Mouse (Mus musculus): ENCODE measurements around the gene Cdk15. TPM values are rescaled to one million over a fixed set of nuclear protein-coding genes. Genes with fewer than 3 reads are reported as not detected.

Gene Cdk15
- polyA plus RNA-seq, 1 experiment from 2014 or later = not detected

DNA sequence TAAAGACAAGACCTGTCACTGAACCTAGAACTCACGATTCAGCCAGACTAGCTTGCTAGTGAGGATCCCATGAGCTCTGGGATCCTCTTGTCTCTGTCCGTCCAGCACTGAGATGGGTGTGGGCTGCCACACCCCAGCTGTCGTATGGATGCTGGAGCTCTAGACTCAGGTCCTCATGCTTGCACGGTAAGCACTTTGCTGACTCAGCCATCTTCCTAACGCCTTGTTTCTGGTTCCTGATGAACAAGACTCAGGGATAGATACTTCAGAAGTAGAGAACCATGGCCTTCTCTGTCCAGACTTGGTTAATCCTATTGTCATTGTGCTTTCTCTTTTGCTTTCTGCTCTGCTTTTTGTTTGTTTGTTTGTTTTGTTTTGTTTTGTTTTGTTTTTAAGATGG, 29.2 kb downstream of the Cdk15 start:
- no peaks in the 10 kb centered on the region for H3K9me3 ChIP-seq (replicated peaks)
- no peak overlapping the region for H3K4me2 ChIP-seq
- DNase-seq (no peak), ATAC-seq (ENCODE audit: low read depth) (no peak)
- no peaks in the 10 kb centered on the region for H3K36me3 ChIP-seq
- no peaks in the 10 kb centered on the region for H3K27me3 ChIP-seq
- 55% methylated on average over 5 of the region's 5 CpGs for WGBS (ENCODE audit: insufficient replicate concordance)
- no peak overlapping the region for H3K4me3 ChIP-seq (replicated peaks)
- H3K9ac ChIP-seq = no peak overlapping the region
- no peak overlapping the region for H3K27ac ChIP-seq
- H3K4me1 ChIP-seq (replicated peaks) = no peaks in the 10 kb centered on the region

DNA sequence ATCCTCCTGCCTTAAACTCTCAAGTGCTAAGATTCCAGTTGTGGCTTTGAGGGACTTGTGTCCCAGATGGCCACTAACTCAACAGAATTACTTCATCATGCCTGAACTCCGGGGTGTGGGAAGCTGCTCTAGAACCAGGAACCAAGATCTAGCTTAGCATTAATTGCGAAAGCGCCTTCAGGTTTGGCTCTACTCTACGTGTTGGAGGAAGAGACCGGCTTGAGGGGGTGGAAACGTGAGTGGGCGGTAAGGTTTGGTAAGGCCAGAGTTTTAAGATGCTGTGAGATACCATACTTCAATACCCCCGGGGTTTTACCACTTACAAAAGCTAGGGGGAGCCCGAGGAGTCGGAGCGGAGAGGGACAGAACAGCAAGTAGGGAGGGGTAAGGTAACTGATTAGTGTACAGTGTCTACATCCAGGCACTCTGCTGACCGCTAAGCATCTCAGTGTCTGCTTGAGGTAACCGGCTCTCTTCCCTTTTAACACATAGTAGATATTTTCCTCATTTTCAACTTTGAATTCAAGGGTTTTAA, 29.7 kb downstream of the Cdk15 start:
- Histone ChIP-seq H3K36me3 (no peaks in the 10 kb centered on the region), H3K4me1 (replicated peaks) (no peaks in the 10 kb centered on the region), H3K27ac (no peak overlapping the region), H3K9ac (no peak overlapping the region), H3K4me3 (replicated peaks) (no peak overlapping the region), H3K9me3 (replicated peaks) (no peaks in the 10 kb centered on the region), H3K4me2 (no peak overlapping the region), H3K27me3 (no peaks in the 10 kb centered on the region)
- no peak for DNase-seq
- WGBS (ENCODE audit: insufficient replicate concordance) = 60% methylated on average over 13 of the region's 13 CpGs
- ATAC-seq (ENCODE audit: low read depth) = no peak

DNA sequence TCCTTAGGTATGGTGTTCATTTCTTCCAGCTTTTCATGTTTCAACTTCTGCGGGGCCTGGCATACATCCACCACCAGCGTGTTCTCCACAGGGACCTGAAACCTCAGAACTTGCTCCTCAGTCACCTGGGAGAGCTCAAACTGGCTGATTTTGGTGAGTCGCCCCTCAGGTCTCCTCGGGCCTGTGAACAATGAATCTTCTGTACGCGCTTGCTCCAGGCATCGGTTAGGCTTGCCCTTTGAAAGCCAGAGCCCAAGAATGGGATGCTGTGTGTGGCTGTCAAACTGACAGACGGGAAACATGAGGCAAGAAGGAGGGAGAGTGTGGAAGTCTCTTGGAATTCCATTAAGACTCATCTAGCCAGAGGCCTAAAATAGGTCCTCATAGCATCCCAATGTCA, 31.0 kb downstream of the Cdk15 start:
- Histone ChIP-seq H3K27ac (no peak overlapping the region), H3K9ac (no peak overlapping the region), H3K36me3 (no peaks in the 10 kb centered on the region), H3K4me1 (replicated peaks) (no peaks in the 10 kb centered on the region), H3K9me3 (replicated peaks) (no peaks in the 10 kb centered on the region), H3K4me3 (replicated peaks) (no peak overlapping the region), H3K4me2 (no peak overlapping the region), H3K27me3 (no peaks in the 10 kb centered on the region)
- ATAC-seq (ENCODE audit: low read depth) (no peak), DNase-seq (no peak)
- 73% methylated on average over 8 of the region's 8 CpGs for WGBS (ENCODE audit: insufficient replicate concordance)

DNA sequence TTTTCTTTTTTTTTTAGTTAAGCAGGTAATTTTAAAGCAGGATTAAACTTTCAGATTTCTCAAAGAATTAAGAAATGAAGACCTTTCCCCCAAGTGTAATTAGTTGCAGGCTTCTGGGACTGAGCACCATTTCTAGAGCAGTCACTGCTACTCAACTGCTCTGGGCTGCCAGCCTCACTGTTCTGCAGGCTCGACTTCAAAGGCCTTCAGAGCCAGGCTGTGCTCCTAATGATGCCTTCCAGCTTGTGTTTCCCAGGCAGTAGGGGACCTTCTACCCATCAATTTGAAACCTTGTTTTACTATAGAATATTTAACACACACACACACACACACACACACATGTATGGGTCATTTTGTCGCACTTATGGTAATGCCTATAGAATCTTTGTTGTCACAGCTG, 34.9 kb downstream of the Cdk15 start:
- no peak overlapping the region for H3K4me3 ChIP-seq (replicated peaks)
- no peak overlapping the region for H3K27ac ChIP-seq
- H3K36me3 ChIP-seq = no peaks in the 10 kb centered on the region
- no peak overlapping the region for H3K9ac ChIP-seq
- H3K4me1 ChIP-seq (replicated peaks) = no peaks in the 10 kb centered on the region
- 57% methylated on average over 2 of the region's 2 CpGs for WGBS (ENCODE audit: insufficient replicate concordance)
- ATAC-seq (ENCODE audit: low read depth) (no peak), DNase-seq (no peak)
- H3K9me3 ChIP-seq (replicated peaks) = no peaks in the 10 kb centered on the region
- H3K4me2 ChIP-seq = no peak overlapping the region
- H3K27me3 ChIP-seq = no peaks in the 10 kb centered on the region

- H3K36me3 ChIP-seq = no peaks in the 10 kb centered on the region
- no peak overlapping the region for H3K4me2 ChIP-seq
- WGBS (ENCODE audit: insufficient replicate concordance) = 71% methylated on average over 1 of the region's 1 CpGs
- no peak overlapping the region for H3K9ac ChIP-seq
- H3K27ac ChIP-seq = no peak overlapping the region
- H3K9me3 ChIP-seq (replicated peaks) = no peaks in the 10 kb centered on the region
- H3K27me3 ChIP-seq = no peaks in the 10 kb centered on the region
- ATAC-seq (ENCODE audit: low read depth) = no peak
- DNase-seq = no peak
- no peak overlapping the region for H3K4me3 ChIP-seq (replicated peaks)
- H3K4me1 ChIP-seq (replicated peaks) = no peaks in the 10 kb centered on the region
These were observed 39.1 kb downstream of the Cdk15 start for GRCm38 (mm10) chr1:59295769-59296168.

DNA sequence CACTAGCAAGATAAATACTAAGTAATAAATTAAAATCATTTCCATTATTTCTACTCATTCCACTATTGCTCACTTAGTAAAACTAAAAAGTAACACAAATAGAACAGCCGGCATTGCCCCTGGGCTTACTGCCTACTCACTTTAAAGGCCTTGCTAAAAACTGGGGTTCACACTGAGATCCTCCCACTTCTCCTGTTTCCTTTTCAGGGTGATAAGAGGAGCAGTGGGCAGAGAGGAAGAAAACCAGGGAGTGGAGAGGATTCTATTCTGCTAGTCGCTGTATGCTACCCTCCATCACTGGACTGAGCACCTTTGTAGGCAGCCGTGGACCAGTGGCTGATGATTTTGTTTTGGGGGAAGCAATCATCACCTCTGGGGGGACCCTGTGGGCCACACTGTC, 40.5 kb downstream of the Cdk15 start:
- DNase-seq (no peak), ATAC-seq (ENCODE audit: low read depth) (no peak)
- no peaks in the 10 kb centered on the region for H3K27me3 ChIP-seq
- no peaks in the 10 kb centered on the region for H3K36me3 ChIP-seq
- H3K4me1 ChIP-seq (replicated peaks) = no peaks in the 10 kb centered on the region
- WGBS (ENCODE audit: insufficient replicate concordance) = 56% methylated on average over 3 of the region's 3 CpGs
- no peak overlapping the region for H3K27ac ChIP-seq
- H3K4me2 ChIP-seq = no peak overlapping the region
- H3K9me3 ChIP-seq (replicated peaks) = no peaks in the 10 kb centered on the region
- no peak overlapping the region for H3K4me3 ChIP-seq (replicated peaks)
- H3K9ac ChIP-seq = no peak overlapping the region

- 51% methylated on average over 9 of the region's 9 CpGs for WGBS (ENCODE audit: insufficient replicate concordance)
These were observed 41.9 kb downstream of the Cdk15 start for GRCm38 (mm10) chr1:59298491-59299090.

DNA sequence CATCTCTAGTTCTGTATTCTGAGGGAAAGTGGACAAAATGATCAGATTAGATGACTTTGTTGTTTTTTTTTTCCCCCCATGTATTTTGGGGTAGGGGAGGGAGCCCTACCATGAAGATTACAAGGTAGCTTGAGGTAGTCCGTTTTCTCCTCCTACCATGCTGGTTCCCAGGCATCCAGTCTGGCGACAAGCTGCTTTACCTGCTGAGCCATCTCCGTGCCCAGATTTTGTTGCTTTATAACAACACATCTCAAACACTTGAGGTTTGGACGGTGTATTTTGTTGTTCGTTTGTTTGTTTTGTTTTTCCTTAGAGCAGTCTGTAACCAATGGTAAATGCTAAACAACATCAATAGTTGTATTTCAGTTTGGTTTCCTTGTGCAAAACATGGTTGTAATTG, 50.6 kb downstream of the Cdk15 start:
- H3K4me1 ChIP-seq (replicated peaks) = no peaks in the 10 kb centered on the region
- 70% methylated on average over 5 of the region's 5 CpGs for WGBS (ENCODE audit: insufficient replicate concordance)
- no peak overlapping the region for H3K9ac ChIP-seq
- DNase-seq (no peak), ATAC-seq (ENCODE audit: low read depth) (no peak)
- no peak overlapping the region for H3K4me3 ChIP-seq (replicated peaks)
- H3K36me3 ChIP-seq = no peaks in the 10 kb centered on the region
- H3K27ac ChIP-seq = no peak overlapping the region
- H3K4me2 ChIP-seq = no peak overlapping the region
- no peaks in the 10 kb centered on the region for H3K27me3 ChIP-seq
- H3K9me3 ChIP-seq (replicated peaks) = no peaks in the 10 kb centered on the region

More at GRCm38 (mm10) chr1:59298491-59299090, 41.9 kb downstream of the Cdk15 start:
- Histone ChIP-seq H3K36me3 (no peaks in the 10 kb centered on the region), H3K4me2 (no peak overlapping the region), H3K4me3 (replicated peaks) (no peak overlapping the region), H3K4me1 (replicated peaks) (no peaks in the 10 kb centered on the region), H3K27ac (no peak overlapping the region), H3K9me3 (replicated peaks) (no peaks in the 10 kb centered on the region), H3K9ac (no peak overlapping the region), H3K27me3 (no peaks in the 10 kb centered on the region)
- no peak for ATAC-seq (ENCODE audit: low read depth)
- DNase-seq = no peak

DNA sequence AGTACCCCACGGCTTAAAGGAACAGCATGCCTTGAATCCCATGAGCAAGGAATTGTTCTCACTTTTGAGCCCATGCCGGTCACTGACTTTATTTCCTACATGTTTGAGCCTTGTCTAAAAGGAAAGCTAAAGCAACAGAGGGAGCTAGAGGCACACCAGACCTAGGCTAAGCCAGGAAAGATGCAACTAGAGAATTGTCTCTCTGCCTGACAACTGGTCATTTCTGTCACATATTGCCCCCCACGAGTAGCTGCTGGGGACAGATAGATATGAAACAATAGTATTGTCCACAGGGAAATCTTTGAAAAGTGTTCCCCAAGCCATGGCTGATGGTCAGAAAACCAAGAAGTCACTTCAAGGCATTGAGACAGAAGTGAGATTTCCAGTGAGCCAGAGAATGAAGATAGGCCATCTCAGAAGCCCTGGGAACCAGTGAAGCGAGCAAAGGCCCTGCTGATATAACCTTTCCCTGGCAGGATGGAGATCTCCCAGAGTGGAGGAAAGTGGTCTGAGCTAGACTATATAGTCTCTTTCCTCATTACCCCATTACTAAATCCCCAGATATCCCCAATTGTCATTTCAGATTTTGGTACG, 54.7 kb downstream of the Cdk15 start:
- DNase-seq = no peak
- Histone ChIP-seq H3K4me2 (no peak overlapping the region), H3K4me1 (replicated peaks) (peaks cover 4% of the 10 kb centered on the region), H3K9ac (no peak overlapping the region), H3K36me3 (no peaks in the 10 kb centered on the region), H3K27ac (no peak overlapping the region), H3K27me3 (no peaks in the 10 kb centered on the region), H3K9me3 (replicated peaks) (no peaks in the 10 kb centered on the region), H3K4me3 (replicated peaks) (no peak overlapping the region)
- 61% methylated on average over 5 of the region's 5 CpGs for WGBS (ENCODE audit: insufficient replicate concordance)
- ATAC-seq (ENCODE audit: low read depth) = no peak

DNA sequence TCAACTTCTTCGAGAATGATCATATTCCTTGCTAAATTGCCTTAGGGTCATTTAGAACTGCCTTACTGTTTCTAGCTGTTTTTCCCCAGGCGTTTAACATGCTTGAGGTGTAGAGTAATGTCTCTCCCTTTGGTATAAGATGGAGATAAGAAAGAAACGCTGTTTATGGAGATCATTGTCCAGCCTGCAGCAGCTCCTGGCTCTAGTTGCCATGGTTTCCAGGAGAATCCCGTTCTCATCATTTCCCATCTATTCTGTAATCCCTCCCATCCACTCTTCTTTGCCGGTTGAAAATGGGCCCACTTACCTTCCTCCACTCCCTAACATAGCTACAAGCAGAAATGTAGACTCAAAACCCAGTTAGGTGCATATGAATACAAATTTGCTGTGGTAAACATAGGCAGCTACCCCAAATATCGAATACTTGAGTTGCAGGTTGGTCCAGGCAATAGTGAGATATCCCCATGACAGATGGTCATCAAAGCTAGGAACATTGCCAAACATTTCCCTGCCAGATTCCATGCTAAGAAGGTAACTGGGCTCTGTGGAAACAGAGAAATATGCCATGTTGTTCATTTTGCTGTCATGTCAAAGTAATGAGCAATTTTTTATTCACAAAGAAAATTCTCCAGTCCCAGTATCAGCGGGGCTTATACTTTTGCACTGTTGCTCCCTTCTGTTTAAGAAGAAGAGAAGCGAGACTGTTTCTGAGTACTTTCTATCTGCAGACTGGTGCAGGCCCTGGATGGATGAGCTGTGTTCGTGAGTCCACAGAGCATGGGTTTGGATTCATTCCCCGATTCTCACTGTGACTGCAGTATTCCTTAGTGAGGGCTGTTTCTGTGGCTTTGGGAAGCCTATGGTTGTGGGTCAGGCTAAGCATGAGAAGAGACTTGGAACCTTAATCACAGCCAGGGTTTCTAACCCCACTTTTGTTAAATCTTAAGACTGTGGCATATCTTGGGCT, 55.8 kb downstream of the Cdk15 start:
- no peaks in the 10 kb centered on the region for H3K27me3 ChIP-seq
- H3K36me3 ChIP-seq = no peaks in the 10 kb centered on the region
- H3K4me3 ChIP-seq (replicated peaks) = no peak overlapping the region
- no peaks in the 10 kb centered on the region for H3K9me3 ChIP-seq (replicated peaks)
- H3K27ac ChIP-seq = no peak overlapping the region
- peaks cover 6% of the 10 kb centered on the region for H3K4me1 ChIP-seq (replicated peaks)
- 58% methylated on average over 10 of the region's 10 CpGs for WGBS (ENCODE audit: insufficient replicate concordance)
- ATAC-seq (ENCODE audit: low read depth) = no peak
- H3K4me2 ChIP-seq = no peak overlapping the region
- DNase-seq = no peak
- no peak overlapping the region for H3K9ac ChIP-seq

- H3K4me2 ChIP-seq = no peak overlapping the region
- H3K9ac ChIP-seq = no peak overlapping the region
- DNase-seq (no peak), ATAC-seq (ENCODE audit: low read depth) (no peak)
- no peaks in the 10 kb centered on the region for H3K27me3 ChIP-seq
- H3K27ac ChIP-seq = no peak overlapping the region
- H3K4me3 ChIP-seq (replicated peaks) = no peak overlapping the region
- H3K4me1 ChIP-seq (replicated peaks) = peaks cover 6% of the 10 kb centered on the region
- no peaks in the 10 kb centered on the region for H3K9me3 ChIP-seq (replicated peaks)
- no peaks in the 10 kb centered on the region for H3K36me3 ChIP-seq
- WGBS (ENCODE audit: insufficient replicate concordance) = 53% methylated on average over 8 of the region's 8 CpGs
These were observed 56.6 kb downstream of the Cdk15 start for GRCm38 (mm10) chr1:59313154-59313940.
